Mouse (Mus musculus) erythroblast, adult 5-6 weeks (primary cell): Measurements from ENCODE around the gene Zfp346. TPM values are rescaled to one million over a fixed set of nuclear protein-coding genes. Genes with fewer than 3 reads are reported as not detected.
"Not testable (repeated sequence)": the region's sequence is repeated elsewhere in the genome, so short reads cannot be mapped to it uniquely, and the experiment has no call there.

Experiments
- ATAC-seq: replicated peaks from 2 replicates; pipeline ENCODE4 v1.8.0; 2016; ENCODE audit warnings: moderate number of reproducible peaks, mild to moderate bottlenecking, moderate TSS enrichment, inconsistent platforms; ENCODE audit not compliant: poor library complexity, low FRiP score, severe bottlenecking
- total RNA-seq, 2 experiments: library from RNA; stranded (forward) in 1 of 2; stranded (reverse) in 1 of 2; fragments of 150-400 nt in 1 of 2; fragments of 200-764, 138-1000 nt in 1 of 2; gene quantifications; 2 replicates each; pipeline versions ENCODE4 v1.2.3 to v1.2.4; 2015 to 2017; ENCODE audit warnings: low replicate concordance in 2 of 2

Gene Zfp346
- 14.8 and 24.8 TPM in 2 replicates for total RNA-seq (2015; ENCODE audit: low replicate concordance)
- 17.3 and 25.2 TPM in 2 replicates for total RNA-seq (2017; ENCODE audit: low replicate concordance)

GRCm38 (mm10) chr13:55105045-55105952 is at the start of gene Zfp346:
TSS of gene Zfp346 (plus strand) at chr13:55105311.
- ATAC-seq, result peak; percentile 93

DNA sequence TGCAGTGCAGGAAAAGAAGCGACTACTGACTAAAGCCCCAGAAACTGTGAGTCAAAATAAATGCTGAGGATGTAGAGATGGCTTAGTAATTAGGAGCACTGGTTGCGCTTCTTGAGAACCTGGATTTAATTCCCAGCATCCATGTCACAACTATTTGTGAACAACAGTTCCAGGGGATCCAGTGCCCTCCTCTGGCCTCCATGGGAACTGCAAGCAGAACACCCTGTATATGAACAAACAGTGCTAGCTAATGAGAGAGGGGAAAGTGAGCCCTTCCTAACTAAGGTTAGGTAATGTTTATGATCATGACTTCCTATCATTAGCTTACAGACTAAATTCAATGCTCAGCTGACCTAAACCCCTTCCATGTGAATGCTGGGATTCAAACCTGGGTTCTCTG is 47.1 kb upstream of the Zfp346 start:
- peak; percentile 74 for ATAC-seq

DNA sequence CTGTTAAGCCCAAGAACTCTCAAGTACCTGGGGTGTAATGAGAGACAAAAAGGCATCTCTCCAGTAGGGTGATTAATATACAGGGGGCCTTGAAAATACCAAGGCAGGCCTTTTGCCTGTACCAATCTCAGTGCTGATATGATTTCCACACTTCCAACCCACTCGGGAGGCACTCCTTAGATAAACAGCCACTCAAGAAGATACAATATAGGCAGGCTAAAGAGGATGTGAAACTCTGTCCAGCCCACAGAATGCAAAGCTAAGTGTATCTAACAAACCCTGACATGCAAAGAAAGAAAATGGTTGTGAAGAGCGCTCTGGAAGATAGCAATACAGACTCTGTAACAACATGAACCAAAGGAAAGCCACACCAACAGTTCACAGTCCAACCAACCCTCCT is 41.8 kb upstream of the Zfp346 start:
- no peak for ATAC-seq

- no peak for ATAC-seq
Observed at GRCm38 (mm10) chr13:55069719-55070118, 35.4 kb upstream of the Zfp346 start.

DNA sequence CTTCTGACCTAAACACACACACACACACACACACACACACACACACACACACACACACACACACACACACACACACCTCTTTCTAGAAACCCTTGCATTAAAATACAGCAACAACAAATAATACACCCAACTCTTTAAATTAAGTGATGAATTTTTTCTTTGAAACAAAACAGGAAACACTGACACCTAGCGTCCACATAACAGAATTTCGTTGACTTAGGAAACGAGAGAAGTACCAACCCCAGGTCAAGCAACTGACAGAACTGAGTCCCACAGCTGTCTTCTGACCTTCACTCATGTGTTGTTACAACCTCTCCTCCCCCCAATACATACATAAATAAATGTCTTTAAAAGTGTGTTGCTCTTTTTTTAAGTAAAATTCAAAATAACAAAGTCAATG is 33.8 kb upstream of the Zfp346 start:
- ATAC-seq, result peak; percentile 62; the same call in 1 of the 2 replicates

DNA sequence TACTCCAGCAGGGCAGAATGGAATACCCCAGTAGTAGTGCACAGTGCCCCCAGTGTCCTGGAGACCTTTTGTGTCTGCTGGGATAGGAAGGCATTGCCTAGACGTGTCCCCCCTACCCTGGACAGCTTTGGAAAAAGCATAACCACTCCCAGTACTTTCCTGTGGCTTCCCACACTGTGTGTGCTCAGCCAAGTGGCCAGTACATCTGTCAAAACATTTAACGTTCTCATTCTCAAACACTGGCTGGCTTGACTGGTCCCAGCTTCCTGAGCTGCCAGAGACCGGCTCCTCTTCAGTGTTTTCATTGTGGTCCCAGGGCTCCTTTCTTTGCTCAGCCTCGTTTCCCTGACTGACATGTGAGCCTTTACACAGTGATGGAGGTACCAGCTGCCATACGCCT is 29.5 kb upstream of the Zfp346 start:
- no peak for ATAC-seq

- ATAC-seq, result no peak
Observed at GRCm38 (mm10) chr13:55092588-55092987, 12.5 kb upstream of the Zfp346 start.

GRCm38 (mm10) chr13:55097841-55098240 is 7.3 kb upstream of the Zfp346 start:
- ATAC-seq, result not testable (repeated sequence)

DNA sequence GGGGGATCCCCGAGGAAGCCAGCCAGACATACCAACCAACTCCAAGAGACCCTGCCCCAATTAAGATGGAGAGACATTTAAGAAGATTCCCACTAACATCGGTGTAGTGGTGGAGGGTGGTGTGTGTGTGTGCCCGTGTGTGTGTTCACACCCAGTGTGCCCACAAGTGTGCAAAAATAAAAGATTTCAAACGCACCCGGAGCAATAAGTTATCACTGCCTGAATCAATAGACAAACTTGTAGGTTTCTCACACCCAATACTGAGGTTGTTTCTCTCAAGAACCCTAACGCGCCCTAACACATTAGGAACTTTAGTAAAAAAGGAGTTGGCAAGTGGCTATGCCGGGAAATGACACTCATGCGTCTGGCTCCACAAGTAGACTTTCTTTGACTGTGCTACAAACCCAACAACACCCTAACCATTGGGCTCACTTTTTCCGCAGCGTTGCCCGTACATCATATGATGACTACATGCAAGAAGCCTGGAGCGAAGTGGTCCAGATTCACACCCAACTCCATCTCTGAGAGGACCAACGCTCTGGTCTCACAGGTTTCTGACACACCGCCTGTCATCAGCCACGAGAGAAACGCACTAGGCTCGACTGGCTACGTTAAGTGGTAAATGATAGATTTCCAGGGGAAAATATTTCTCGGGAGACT is 5.9 kb upstream of the Zfp346 start:
- peak; percentile 72 for ATAC-seq

DNA sequence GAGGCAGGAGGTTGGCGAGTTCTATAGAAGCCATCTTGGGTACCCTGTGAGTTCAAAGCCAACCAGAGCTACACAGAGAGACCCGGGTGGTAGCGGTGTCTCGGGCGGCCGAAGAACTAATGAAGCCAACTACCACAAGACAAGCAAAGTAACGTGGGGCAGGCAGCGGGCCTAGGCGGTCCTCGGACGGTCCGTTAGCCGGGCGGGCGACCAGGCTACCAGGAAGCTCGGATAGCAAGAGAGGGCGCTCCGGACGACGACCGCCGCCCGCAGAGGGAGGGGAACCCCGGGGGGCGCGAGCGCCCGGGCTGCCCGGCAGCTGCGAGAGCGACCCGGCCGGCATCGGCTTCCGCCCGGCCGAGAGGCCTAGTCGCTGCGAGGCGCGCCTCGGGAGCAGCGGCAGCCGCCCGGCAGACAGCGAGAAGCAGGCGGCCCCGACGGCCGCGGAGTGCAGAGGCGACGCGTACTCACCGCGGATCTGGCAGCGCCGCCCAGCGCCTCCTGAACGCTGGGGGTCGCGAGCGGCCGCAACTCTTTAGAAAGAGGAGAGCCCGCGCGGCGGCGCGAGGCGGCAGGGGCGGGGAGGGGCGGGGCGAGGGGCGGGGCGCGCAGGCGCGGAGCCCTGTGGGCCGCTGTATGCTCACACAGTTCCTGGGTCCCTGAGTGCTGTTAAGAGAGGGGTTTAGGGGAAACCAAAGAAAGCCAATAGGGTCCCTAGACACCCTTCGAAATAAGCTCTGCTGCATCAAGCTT is 5.2 kb upstream of the Zfp346 start, which contains the start of gene Uimc1:
Uimc1 (minus strand) TSS at position 575 of the 753 bp plus-strand sequence.
- peak; percentile 75 for ATAC-seq

GRCm38 (mm10) chr13:55101627-55102026 is 3.5 kb upstream of the Zfp346 start:
- no peak for ATAC-seq

- ATAC-seq, result no peak
Observed at GRCm38 (mm10) chr13:55102366-55102765, 2.7 kb upstream of the Zfp346 start.

DNA sequence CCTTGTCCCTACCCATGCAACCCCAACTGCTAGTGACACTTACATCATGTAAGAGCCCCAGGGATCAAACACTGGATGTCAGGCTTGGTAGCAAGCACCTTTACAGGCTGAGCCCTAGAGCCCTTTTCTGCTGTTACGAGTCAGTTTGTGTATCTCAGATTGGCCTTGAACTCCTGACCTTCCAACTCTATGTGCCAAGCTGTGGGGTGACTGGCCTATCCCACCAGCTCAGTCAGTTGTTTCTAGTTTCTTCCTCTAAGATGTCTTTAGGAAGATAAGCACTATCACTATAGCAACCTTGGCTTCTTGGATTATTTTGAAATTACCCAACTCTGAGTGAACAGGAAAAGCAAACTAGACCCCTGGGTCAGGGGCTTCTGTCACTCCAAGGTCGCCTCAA is 1.8 kb upstream of the Zfp346 start:
- no peak for ATAC-seq

DNA sequence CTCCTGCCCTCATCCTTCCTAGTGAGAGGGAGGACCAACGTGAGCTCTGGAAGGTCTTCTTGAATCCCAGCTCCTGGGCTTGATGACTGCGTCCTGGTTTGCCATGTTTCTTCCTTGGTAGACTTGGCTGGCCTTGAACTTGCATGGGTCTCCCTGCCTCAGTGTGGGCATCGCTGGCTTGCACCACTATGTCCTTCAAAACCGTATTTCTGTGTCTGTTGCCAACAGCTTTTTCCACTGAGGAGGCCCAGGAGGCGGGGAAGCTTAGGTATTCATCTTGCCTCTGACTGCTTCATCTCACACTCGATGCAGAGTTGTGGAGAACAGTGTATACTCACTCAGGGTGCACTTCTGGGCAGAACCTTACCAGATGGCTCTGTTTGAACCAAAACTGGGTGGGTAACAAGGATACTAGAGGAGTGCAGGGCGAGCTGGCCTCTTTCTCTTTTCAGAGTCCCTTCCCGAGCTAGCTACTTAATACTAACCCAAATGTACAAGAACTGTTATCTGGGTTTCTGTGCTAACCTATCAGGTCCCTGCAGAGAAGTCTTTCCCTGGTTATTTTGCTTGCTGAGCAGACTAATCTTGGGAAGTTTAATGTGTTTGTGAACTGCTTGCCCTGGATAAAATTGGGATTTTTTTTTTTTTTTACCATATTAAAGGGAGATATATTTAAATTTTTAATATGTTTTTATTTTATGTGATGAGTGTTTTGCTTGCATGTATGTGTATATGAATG is 1.0 kb downstream of the Zfp346 start:
- ATAC-seq, result peak; percentile 45

GRCm38 (mm10) chr13:55107116-55107515 is 2.0 kb downstream of the Zfp346 start:
- no peak for ATAC-seq

DNA sequence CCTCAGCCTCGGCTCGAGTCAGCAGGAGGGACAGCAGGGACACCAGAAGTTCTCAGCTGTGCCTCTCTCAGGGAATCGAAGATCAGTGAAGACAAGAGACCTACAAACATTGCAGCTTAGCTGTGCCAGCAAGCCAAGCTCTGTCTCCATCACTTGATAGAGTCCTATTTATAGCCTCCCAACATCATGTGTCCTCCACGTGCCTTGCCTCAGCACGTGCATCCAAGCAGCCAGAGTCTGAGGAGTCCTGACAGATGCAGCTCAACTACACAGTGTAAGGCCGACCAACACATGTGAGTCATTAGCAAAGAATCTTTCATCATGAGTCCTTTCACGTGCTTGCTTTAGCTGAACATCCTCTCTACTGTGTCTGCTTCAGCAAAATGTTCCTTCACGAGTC is 2.6 kb downstream of the Zfp346 start:
- ATAC-seq, result no peak

DNA sequence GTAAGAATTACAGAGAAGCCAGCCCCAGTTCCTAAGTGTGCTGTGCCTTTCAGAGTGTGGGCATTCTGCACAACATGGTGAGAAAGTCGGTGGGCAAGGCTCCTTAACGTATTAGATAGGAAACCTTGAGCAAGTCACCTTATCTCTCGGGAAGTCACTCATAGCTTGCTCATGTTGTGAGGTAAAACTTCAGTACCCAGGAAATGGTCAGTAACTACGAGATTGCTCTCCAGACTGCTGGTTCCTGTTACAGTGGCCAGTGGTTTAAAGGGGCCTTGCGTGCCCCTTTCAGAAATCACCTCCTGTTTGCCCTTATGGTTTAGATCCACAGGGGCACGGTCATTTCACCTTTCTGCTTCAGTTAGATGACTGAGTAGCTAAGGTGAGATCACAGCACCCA is 9.3 kb downstream of the Zfp346 start:
- no peak for ATAC-seq

DNA sequence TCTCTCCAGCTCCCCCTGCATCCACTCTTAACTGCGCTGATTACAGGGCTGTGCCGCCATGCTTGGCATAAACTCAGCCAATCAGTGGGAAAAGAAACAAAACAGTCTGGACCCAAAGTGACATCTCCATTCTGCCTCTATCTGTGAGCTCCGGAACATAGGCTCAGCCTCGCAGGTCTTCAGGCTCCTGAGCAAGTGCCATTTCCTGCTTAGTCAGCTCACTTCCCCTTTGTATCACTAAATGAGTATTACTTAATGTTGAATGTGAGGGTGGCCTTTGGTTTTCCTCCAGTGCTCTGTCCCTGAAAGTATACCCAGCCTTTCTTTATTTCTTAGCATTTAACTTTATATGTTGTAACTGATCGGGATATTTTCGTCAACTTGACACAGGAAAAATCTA is 19.8 kb downstream of the Zfp346 start:
- ATAC-seq, result no peak

- ATAC-seq, result no peak
Observed at GRCm38 (mm10) chr13:55133448-55133847, 28.3 kb downstream of the Zfp346 start, which contains the start of gene Gm17617. TSS of gene Gm17617 (minus strand) at chr13:55133548.
